Mouse (Mus musculus): Measurements from ENCODE around the gene Lmf2.

The Lmf2 gene

DNA sequence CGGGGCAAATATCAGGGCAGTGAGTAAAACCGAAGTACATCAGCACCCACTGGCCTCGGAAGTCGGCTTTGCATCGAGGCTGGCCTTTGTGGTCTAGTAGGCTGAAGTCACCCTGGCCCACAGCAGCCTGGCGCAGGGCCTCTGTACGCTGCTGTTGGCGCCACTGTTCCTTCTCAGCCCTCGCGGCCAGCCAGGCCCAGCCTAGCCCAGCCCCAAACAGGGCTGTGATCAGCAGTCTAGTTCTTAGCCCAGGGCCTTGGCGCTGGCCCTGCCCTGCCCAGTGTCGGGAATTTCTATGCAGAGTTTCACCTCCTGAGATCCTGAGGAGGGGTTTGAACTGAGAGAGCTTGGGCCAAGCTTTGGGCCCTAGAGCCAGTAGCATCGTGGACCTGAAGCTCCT, 16.6 kb upstream of the Lmf2 start:
- DNase-seq: no peak

GRCm38 (mm10) chr15:89365141-89365551, 9.7 kb upstream of the Lmf2 start:
- DNase-seq: no peak

GRCm38 (mm10) chr15:89363051-89363450, 7.6 kb upstream of the Lmf2 start:
- DNase-seq: no peak

DNA sequence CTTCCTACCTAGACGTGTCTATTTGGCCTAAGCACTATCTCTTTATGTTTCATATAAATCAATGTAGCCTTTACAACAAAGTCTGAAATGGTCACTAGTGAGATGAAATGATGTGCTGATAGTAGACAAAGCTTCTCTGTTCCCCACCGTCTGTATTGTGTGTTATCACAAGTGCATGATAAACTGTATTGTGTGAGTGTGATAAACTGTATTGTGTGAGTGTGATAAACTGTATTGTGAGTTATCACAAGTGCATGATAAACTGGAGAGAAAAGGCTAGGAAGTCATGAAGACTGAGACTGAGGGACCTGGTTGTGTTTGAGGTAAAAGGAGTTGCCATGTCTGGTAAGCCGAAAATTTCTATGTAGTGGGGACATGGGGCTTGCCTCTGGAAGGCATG, 3.3 kb upstream of the Lmf2 start:
- no peak for DNase-seq

DNA sequence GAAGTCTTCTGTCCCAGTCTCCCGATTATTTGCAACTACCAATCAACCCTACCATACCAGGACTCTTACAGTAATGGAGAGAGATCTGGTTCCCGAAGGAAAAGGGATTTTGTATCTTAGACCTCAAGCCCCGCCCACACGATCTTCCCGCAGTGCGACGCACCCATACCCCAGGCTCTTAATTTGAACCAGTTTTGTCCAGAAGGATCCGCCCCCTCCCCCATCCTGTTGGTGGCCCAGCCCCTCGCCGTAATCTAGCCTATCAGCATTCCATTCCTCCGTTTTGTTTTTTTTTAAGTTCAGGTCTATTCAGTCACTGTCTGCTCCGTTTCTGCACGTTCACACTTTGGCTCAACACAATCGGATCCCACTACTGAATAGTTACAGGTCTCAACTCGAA, 913 bp upstream of the Lmf2 start:
- peak; percentile 84 for DNase-seq

DNA sequence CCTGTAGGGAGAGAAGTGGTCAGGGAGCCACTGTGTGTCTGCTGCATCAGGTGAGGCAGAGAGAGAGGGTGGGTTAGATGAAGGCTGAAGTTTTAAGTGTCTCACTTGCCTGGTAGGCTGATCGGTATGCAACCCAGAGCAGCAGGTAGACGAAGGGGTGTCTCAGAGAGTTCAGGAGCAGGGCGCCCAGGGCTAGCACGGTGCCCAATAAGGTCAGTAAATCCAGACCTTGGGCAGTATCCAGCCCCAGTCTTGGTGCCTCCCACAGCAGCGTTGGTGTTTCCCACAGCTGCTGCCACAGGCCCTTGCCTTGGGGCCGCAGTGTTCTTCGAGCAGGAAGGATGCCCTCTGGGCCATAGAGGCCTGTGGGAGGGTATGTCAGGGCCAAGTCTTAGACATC, 1.0 kb downstream of the Lmf2 start:
- DNase-seq: peak; percentile 28

DNA sequence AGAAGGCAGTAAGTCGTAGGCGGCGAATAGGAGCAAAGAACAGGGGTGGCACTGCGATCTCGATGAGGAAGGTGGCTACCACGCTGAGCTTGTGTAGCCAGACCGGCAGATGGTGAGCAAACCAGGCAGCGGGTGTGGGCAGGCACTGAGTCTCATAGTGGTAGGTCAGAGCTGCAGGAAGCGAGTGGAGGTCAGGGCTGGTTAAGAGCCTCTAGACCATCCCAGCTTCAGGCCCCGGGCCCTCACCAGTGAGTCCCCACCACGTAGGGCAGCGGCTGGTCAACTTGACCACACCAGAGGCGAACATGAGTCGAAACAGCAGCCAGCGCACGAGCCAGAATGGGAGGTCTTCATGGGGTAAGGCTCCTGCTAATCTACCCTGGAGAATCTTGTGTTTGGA, 1.6 kb downstream of the Lmf2 start:
- no peak for DNase-seq

- DNase-seq: no peak
Measured at GRCm38 (mm10) chr15:89352795-89353194, 2.7 kb downstream of the Lmf2 start.

- no peak for DNase-seq
Measured at GRCm38 (mm10) chr15:89352054-89352453, 3.4 kb downstream of the Lmf2 start.

GRCm38 (mm10) chr15:89351302-89351701, 4.2 kb downstream of the Lmf2 start:
- no peak for DNase-seq

- no peak for DNase-seq
Measured at GRCm38 (mm10) chr15:89350447-89350846, 5.0 kb downstream of the Lmf2 start.

- no peak for DNase-seq
Measured at GRCm38 (mm10) chr15:89343325-89343724, 12.1 kb downstream of the Lmf2 start.

DNA sequence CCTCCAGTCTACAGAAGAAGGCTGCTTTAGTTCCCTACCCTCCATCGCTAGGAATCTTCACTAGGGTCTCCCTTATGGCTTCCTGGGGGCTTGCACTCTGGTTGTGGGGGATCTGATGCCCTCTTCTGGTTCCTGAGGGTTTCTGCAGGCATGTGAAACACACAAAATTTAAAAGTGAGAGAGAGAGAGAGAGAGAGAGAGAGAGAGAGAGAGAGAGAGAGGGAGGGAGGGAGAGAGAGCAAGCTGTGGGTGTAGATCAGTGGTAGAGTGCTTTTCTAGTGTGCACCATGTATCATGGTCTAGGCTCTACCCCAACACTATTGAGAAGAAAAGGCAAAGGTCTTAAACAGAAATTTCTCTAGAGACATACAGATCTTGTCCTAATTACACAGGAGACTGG, 13.8 kb downstream of the Lmf2 start:
- DNase-seq: no peak

- DNase-seq: no peak
Measured at GRCm38 (mm10) chr15:89340136-89340535, 15.3 kb downstream of the Lmf2 start.

DNA sequence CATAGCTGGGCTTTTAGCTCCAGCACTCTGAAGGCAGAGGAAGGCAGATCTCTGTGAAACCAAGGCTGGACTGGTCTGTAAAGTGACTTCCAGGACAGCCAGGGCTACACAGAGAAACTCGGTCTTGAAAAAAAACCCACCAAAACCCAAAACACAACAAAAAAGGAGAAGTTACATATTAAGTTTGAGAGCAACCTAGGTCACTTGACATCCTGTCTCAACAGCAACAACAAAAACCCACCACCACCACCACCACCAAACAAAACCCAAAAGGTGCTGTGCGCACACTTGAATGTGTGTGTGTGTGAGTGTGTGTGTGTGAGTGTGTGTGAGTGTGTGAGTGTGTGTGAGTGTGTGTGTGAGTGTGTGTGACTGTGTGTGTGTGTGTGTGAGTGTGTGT, 15.8 kb downstream of the Lmf2 start:
- no peak for DNase-seq

GRCm38 (mm10) chr15:89336422-89336821, 19.0 kb downstream of the Lmf2 start:
- DNase-seq: no peak

- DNase-seq: no peak
Measured at GRCm38 (mm10) chr15:89334774-89335537, 20.5 kb downstream of the Lmf2 start.

DNA sequence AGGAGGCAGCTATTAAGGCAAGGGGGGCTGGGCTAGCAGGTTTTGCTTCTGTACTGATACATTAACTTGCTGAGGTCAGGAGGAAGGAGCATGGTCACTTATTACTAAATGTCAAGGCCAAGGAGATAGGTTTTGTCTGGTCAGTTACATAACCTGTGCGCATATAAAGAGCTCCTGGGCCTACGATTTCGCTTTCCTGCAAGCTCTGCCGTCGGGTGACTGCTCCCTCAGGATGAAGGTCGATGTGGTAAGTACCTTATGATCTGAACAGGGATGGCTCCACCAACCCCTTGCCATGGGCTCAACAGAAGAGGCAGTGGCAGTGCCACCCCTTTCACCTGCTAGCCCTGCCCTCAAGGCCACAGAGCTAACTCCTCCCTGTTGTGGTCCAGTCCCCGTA, 21.2 kb downstream of the Lmf2 start, which contains the start of gene Miox:
Gene Miox, plus strand, starts transcription at position 128 of the 400 bp plus-strand sequence.
- DNase-seq: no peak

DNA sequence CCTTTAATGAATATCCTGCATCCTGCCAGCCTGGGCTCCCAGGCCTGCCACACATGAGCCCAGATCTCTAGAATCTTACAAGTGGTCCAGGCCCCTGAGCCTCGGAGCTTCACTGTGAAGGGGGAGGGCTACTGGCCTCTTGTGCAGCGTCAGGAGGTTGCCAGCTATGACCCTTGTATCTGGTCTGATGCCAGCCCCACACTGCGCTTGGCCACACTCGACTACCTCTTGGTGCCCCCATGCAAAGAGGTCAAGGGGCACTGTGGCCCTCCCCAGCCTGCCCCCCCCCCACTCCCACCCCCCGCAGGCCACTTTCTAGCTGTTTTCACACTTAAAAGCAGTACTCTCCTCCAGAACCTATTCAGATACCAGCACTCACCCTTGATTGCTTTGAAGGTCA, 29.0 kb downstream of the Lmf2 start:
- DNase-seq: no peak

- DNase-seq: no peak
Measured at GRCm38 (mm10) chr15:89323656-89324055, 31.8 kb downstream of the Lmf2 start.

DNA sequence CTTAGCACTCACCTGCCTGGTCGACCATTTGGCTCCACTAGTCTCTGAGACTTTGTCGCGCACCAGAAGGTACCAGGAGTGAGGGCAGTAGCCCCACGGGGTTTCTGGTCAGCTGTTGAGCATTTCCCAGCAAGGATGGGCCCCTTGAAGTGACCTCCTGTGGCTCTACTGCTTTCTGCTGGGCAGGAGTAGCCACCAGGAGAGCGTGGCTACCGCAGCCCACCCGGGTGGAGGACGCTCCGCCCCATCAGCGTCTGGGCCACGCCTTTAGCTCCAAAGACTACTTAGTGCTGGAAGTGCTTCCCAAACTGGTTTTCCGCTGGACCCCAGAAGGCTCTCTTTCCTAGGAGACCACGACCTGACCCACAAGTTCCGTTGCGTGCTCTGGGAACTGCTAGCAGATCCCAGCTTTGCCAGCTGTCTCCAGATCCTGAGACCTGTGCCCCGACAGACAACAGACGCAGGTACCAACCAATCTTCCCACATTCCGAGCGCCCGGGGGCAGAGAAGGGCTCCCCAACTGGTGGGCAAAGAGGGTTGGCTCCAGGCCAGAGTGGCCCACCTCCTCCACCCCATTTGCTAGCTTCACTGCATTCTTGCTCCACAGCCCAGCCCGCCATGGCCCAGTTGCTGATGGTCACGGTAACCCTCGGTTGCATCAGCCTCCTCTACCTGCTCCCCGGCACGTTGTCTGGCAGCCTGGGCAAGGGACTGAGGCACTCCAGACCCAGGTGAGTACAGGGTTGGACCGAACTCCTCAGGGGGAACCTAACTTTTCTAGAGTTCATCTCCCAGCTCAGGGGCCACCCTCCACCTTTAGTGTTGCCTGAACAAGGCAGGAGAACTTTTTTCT, 32.6 kb downstream of the Lmf2 start, which contains the start of gene Adm2:
Gene Adm2, plus strand, starts transcription at position 51 of the 853 bp plus-strand sequence.
- DNase-seq: no peak

- no peak for DNase-seq
Measured at GRCm38 (mm10) chr15:89321264-89321663, 34.2 kb downstream of the Lmf2 start.

GRCm38 (mm10) chr15:89316146-89316545, 39.3 kb downstream of the Lmf2 start:
- peak; percentile 56 for DNase-seq

DNA sequence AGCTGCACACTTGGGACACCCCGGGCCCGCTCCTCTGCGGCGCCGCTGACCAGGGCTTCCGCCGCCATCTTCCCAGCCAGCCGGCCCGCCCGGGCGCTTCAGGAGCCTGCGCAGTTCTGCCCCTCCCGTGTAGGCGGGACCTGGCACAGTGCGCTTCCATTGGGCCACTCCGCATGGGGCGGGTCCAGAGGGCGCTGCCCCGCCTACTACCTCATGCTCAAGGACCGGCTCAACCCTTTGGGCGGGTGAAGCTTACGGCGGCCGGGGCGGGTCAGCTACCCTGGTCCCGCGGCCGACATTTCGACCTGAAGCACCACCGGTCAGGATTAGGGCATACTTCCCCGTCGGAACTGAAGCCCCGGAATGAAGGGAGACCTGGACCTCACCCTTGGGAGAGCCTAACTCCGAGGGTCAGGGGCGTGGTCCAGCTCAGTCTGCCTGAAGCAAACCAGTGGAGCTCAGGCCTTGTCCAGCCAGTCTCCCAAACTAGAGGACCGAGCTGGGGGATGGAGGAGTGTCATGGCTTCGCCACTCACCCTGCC, 40.2 kb downstream of the Lmf2 start, which contains the start of gene Sbf1:
Gene Sbf1, minus strand, starts transcription at position 122 of the 542 bp plus-strand sequence.
- DNase-seq: peak; percentile 97
